Mouse (Mus musculus): ENCODE measurements around the gene Tex19.2. TPM values are rescaled to one million over a fixed set of nuclear protein-coding genes. Genes with fewer than 3 reads are reported as not detected.

The Tex19.2 gene
- polyA plus RNA-seq, 1 experiment from 2014 or later, result not detected

Other genes starting within 250 kb of the Tex19.2 start
- 5.5 and 7.0 TPM in 2 replicates for gene Ccdc57, start 185.8 kb downstream of the Tex19.2 start, polyA plus RNA-seq (2014; fragmentation: Nextera tagmentation; extraction: Ambion mirVana)
- 3.4 and 4.8 TPM in 2 replicates for gene Slc16a3, start 170.2 kb downstream of the Tex19.2 start, polyA plus RNA-seq (2014; fragmentation: Nextera tagmentation; extraction: Ambion mirVana)
- gene Csnk1d, start 127.3 kb downstream of the Tex19.2 start, polyA plus RNA-seq (2014; fragmentation: Nextera tagmentation; extraction: Ambion mirVana), result 81.5 and 85.8 TPM in 2 replicates
- gene Cd7, start 79.3 kb downstream of the Tex19.2 start, polyA plus RNA-seq (2014; fragmentation: Nextera tagmentation; extraction: Ambion mirVana), result not detected in 2 replicates
- gene Sectm1b, start 55.1 kb downstream of the Tex19.2 start, polyA plus RNA-seq (2014; fragmentation: Nextera tagmentation; extraction: Ambion mirVana), result not detected in 2 replicates
- gene Sectm1a, start 37.5 kb downstream of the Tex19.2 start, polyA plus RNA-seq (2014; fragmentation: Nextera tagmentation; extraction: Ambion mirVana), result not detected in 2 replicates
- not detected in 2 replicates for gene Tex19.1, start 27.5 kb upstream of the Tex19.2 start, polyA plus RNA-seq (2014; fragmentation: Nextera tagmentation; extraction: Ambion mirVana)
- gene Uts2r, start 41.6 kb upstream of the Tex19.2 start, polyA plus RNA-seq (2014; fragmentation: Nextera tagmentation; extraction: Ambion mirVana), result 0.45 and 0.88 TPM in 2 replicates
- gene Hexdc, start 85.8 kb upstream of the Tex19.2 start, polyA plus RNA-seq (2014; fragmentation: Nextera tagmentation; extraction: Ambion mirVana), result 24.5 and 31.5 TPM in 2 replicates
- gene Ogfod3, start 86.0 kb upstream of the Tex19.2 start, polyA plus RNA-seq (2014; fragmentation: Nextera tagmentation; extraction: Ambion mirVana), result 24.7 and 27.1 TPM in 2 replicates
- gene Cybc1, start 110.6 kb upstream of the Tex19.2 start, polyA plus RNA-seq (2014; fragmentation: Nextera tagmentation; extraction: Ambion mirVana), result 37.3 and 46.1 TPM in 2 replicates
- 65.7 and 103 TPM in 2 replicates for gene Narf, start 118.6 kb upstream of the Tex19.2 start, polyA plus RNA-seq (2014; fragmentation: Nextera tagmentation; extraction: Ambion mirVana)
- gene Foxk2, start 141.3 kb upstream of the Tex19.2 start, polyA plus RNA-seq (2014; fragmentation: Nextera tagmentation; extraction: Ambion mirVana), result 16.6 and 20.3 TPM in 2 replicates
- 81.4 and 95.3 TPM in 2 replicates for gene Wdr45b, start 235.8 kb upstream of the Tex19.2 start, polyA plus RNA-seq (2014; fragmentation: Nextera tagmentation; extraction: Ambion mirVana)